Mouse (Mus musculus): ENCODE measurements around the gene Klhl21. TPM values are rescaled to one million over a fixed set of nuclear protein-coding genes. Genes with fewer than 3 reads are reported as not detected.

The Klhl21 gene
- total and polyA plus RNA-seq, 2 experiments from 2014 or later, result 3.4 to 8.1 TPM

GRCm38 (mm10) chr4:151975441-151975840 lies 33.2 kb upstream of the Klhl21 start:
- ATAC-seq, result no peak
- Histone ChIP-seq H3K4me1 (ENCODE audit: insufficient read depth) (no peaks in the 10 kb centered on the region), H3K9ac (no peak overlapping the region), H3K27ac (ENCODE audit: low read depth, low read length) (no peak overlapping the region), H3K36me3 (ENCODE audit: insufficient read depth) (peaks cover 56% of the 10 kb centered on the region), H3K9me3 (ENCODE audit: low read length) (no peaks in the 10 kb centered on the region), H3K4me3 (ENCODE audit: low read depth, low read length) (no peak overlapping the region), H3K4me2 (ENCODE audit: low read depth) (no peak overlapping the region), H3K27me3 (ENCODE audit: insufficient read depth, low read length) (no peaks in the 10 kb centered on the region)
- 98% methylated on average over 3 of the region's 3 CpGs for WGBS
- DNase-seq, result peak; percentile 47
- peak; percentile 70 for TF ChIP-seq CTCF (IDR thresholded peaks at IDR 0.05; ENCODE audit: low read depth)

- no peaks in the 10 kb centered on the region for H3K9me3 ChIP-seq (ENCODE audit: low read length)
- 31% methylated on average over 10 of the region's 10 CpGs for WGBS
- peak; percentile 94 for TF ChIP-seq CTCF (IDR thresholded peaks at IDR 0.05; ENCODE audit: low read depth)
- no peak overlapping the region for H3K4me2 ChIP-seq (ENCODE audit: low read depth)
- H3K4me1 ChIP-seq (ENCODE audit: insufficient read depth), result no peaks in the 10 kb centered on the region
- DNase-seq (peak; percentile 93), ATAC-seq (peak; percentile 28)
- no peak overlapping the region for H3K9ac ChIP-seq
- H3K27ac ChIP-seq (ENCODE audit: low read depth, low read length), result peak overlapping the region; percentile 62; the same call in 1 of the 2 replicates
- no peak overlapping the region for H3K4me3 ChIP-seq (ENCODE audit: low read depth, low read length)
- H3K27me3 ChIP-seq (ENCODE audit: insufficient read depth, low read length), result no peaks in the 10 kb centered on the region
- peaks cover 57% of the 10 kb centered on the region for H3K36me3 ChIP-seq (ENCODE audit: insufficient read depth)
Measured at GRCm38 (mm10) chr4:151977748-151978147, 30.9 kb upstream of the Klhl21 start.

- Histone ChIP-seq H3K4me2 (ENCODE audit: low read depth) (no peak overlapping the region), H3K27me3 (ENCODE audit: insufficient read depth, low read length) (no peaks in the 10 kb centered on the region), H3K4me3 (ENCODE audit: low read depth, low read length) (no peak overlapping the region), H3K9me3 (ENCODE audit: low read length) (no peaks in the 10 kb centered on the region), H3K9ac (no peak overlapping the region), H3K4me1 (ENCODE audit: insufficient read depth) (no peaks in the 10 kb centered on the region), H3K27ac (ENCODE audit: low read depth, low read length) (no peak overlapping the region), H3K36me3 (ENCODE audit: insufficient read depth) (peaks cover 38% of the 10 kb centered on the region)
- DNase-seq (no peak), ATAC-seq (no peak)
- TF ChIP-seq CTCF (IDR thresholded peaks at IDR 0.05; ENCODE audit: low read depth), result peak; percentile 57
- WGBS, result 75% methylated on average over 8 of the region's 8 CpGs
Measured at GRCm38 (mm10) chr4:151980699-151981098, 27.9 kb upstream of the Klhl21 start.

GRCm38 (mm10) chr4:151981363-151981762 lies 27.2 kb upstream of the Klhl21 start:
- no peaks in the 10 kb centered on the region for H3K4me1 ChIP-seq (ENCODE audit: insufficient read depth)
- no peak overlapping the region for H3K4me2 ChIP-seq (ENCODE audit: low read depth)
- 6% methylated on average over 5 of the region's 5 CpGs for WGBS
- no peak overlapping the region for H3K9ac ChIP-seq
- no peaks in the 10 kb centered on the region for H3K27me3 ChIP-seq (ENCODE audit: insufficient read depth, low read length)
- no peaks in the 10 kb centered on the region for H3K9me3 ChIP-seq (ENCODE audit: low read length)
- H3K36me3 ChIP-seq (ENCODE audit: insufficient read depth), result peaks cover 37% of the 10 kb centered on the region
- peak; percentile 92 for DNase-seq
- H3K27ac ChIP-seq (ENCODE audit: low read depth, low read length), result no peak overlapping the region
- ATAC-seq, result peak; percentile 86
- peak; percentile 99 for TF ChIP-seq CTCF (IDR thresholded peaks at IDR 0.05; ENCODE audit: low read depth)
- no peak overlapping the region for H3K4me3 ChIP-seq (ENCODE audit: low read depth, low read length)

- H3K4me3 ChIP-seq (ENCODE audit: low read depth, low read length), result no peak overlapping the region
- no peaks in the 10 kb centered on the region for H3K27me3 ChIP-seq (ENCODE audit: insufficient read depth, low read length)
- no peak for DNase-seq
- 72% methylated on average over 17 of the region's 17 CpGs for WGBS
- peaks cover 5% of the 10 kb centered on the region; the same call in 1 of the 2 replicates for H3K4me1 ChIP-seq (ENCODE audit: insufficient read depth)
- H3K36me3 ChIP-seq (ENCODE audit: insufficient read depth), result peaks cover 30% of the 10 kb centered on the region
- H3K27ac ChIP-seq (ENCODE audit: low read depth, low read length), result no peak overlapping the region
- H3K9ac ChIP-seq, result no peak overlapping the region
- no peak for ATAC-seq
- no peak for TF ChIP-seq CTCF (IDR thresholded peaks at IDR 0.05; ENCODE audit: low read depth)
- no peak overlapping the region for H3K4me2 ChIP-seq (ENCODE audit: low read depth)
- H3K9me3 ChIP-seq (ENCODE audit: low read length), result no peaks in the 10 kb centered on the region
Measured at GRCm38 (mm10) chr4:151983043-151983442, 25.6 kb upstream of the Klhl21 start.

- Histone ChIP-seq H3K4me2 (ENCODE audit: low read depth) (no peak overlapping the region), H3K27me3 (ENCODE audit: insufficient read depth, low read length) (no peaks in the 10 kb centered on the region), H3K9me3 (ENCODE audit: low read length) (no peaks in the 10 kb centered on the region), H3K27ac (ENCODE audit: low read depth, low read length) (no peak overlapping the region), H3K4me1 (ENCODE audit: insufficient read depth) (peaks cover 5% of the 10 kb centered on the region; the same call in 1 of the 2 replicates), H3K36me3 (ENCODE audit: insufficient read depth) (peaks cover 30% of the 10 kb centered on the region), H3K4me3 (ENCODE audit: low read depth, low read length) (no peak overlapping the region), H3K9ac (no peak overlapping the region)
- DNase-seq (no peak), ATAC-seq (no peak)
- 34% methylated on average over 8 of the region's 9 CpGs for WGBS
- TF ChIP-seq CTCF (IDR thresholded peaks at IDR 0.05; ENCODE audit: low read depth), result no peak
Measured at GRCm38 (mm10) chr4:151983560-151983959, 25.0 kb upstream of the Klhl21 start.

GRCm38 (mm10) chr4:151985886-151986285 lies 22.7 kb upstream of the Klhl21 start:
- DNase-seq, result no peak
- Histone ChIP-seq H3K9ac (no peak overlapping the region), H3K9me3 (ENCODE audit: low read length) (no peaks in the 10 kb centered on the region), H3K4me3 (ENCODE audit: low read depth, low read length) (no peak overlapping the region), H3K36me3 (ENCODE audit: insufficient read depth) (peaks cover 19% of the 10 kb centered on the region), H3K4me1 (ENCODE audit: insufficient read depth) (peaks cover 5% of the 10 kb centered on the region; the same call in 1 of the 2 replicates), H3K4me2 (ENCODE audit: low read depth) (no peak overlapping the region), H3K27ac (ENCODE audit: low read depth, low read length) (no peak overlapping the region), H3K27me3 (ENCODE audit: insufficient read depth, low read length) (no peaks in the 10 kb centered on the region)
- ATAC-seq, result no peak
- TF ChIP-seq CTCF (IDR thresholded peaks at IDR 0.05; ENCODE audit: low read depth), result no peak
- 45% methylated on average over 10 of the region's 10 CpGs for WGBS

Data from forebrain, postnatal 0 days (tissue).